12 mouse cellular contexts compared by ENCODE assay signal in the genomic region with DNA sequence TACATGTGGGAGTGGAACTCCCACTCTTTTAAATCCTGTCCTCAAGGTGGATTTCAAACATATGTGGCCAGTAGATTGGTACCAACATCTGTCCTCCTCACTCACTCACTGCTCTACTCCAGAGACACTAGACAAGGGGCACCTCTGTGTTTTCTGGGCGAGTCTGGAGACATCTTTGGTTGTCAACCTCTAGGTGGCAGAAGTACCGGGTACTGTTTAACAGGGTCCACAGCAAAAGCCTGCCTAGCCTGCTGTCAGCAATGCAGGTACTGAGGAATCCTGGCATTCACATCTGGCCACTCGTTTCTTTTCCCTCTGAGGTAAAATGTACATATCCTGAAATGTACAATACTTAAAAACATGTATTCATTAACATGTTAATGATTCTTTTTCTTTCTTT. TPM values are rescaled to one million over a fixed set of nuclear protein-coding genes. Genes with fewer than 3 reads are reported as not detected.
DNase-seq lines count a peak whose midpoint lies in the region; ATAC-seq and TF ChIP-seq lines count a peak whose summit lies in the region.
"Had no signal": no experiment of that assay in that cellular context is flagged by ENCODE, and none has a peak within 500 bp of the region (broad histone marks: within the 10 kb centered on the region; RNA-seq: fewer than 3 reads in every experiment).

No protein-coding gene starts in this region.

- TF ChIP-seq RAD21 in CH12.LX (IDR thresholded peaks at IDR 0.05; ENCODE audit: low read depth, low read length), result peak; percentile 22

- no peak for TF ChIP-seq POLR2A in CH12.LX (IDR thresholded peaks at IDR 0.05; ENCODE audit: low read depth, low read length)
- TF ChIP-seq POLR2A in cortical plate, adult 2 months (IDR thresholded peaks at IDR 0.05; ENCODE audit: extremely low read depth, insufficient read depth, low read length), result no peak

- H3K4me3 ChIP-seq in kidney, postnatal 0 days (replicated peaks; ENCODE audit: low read depth, low read length), result no peak overlapping the region
- H3K4me3 ChIP-seq in kidney, embryonic 15.5 days (replicated peaks), result no peak overlapping the region
- no peak overlapping the region for H3K4me3 ChIP-seq in CH12.LX (replicated peaks in 1 of 3; ENCODE audit: low read depth in 2 of 3, low read length in 2 of 3, poor library complexity in 1 of 3)
- no peak overlapping the region for H3K4me3 ChIP-seq in cortical plate, adult 2 months (ENCODE audit: insufficient read depth, low read length)

- TF ChIP-seq EP300 in CH12.LX (IDR thresholded peaks at IDR 0.05; ENCODE audit: low read length), result no peak

- H3K27ac ChIP-seq in kidney, postnatal 0 days, result no peak overlapping the region
- H3K27ac ChIP-seq in kidney, embryonic 15.5 days, result no peak overlapping the region
- H3K27ac ChIP-seq in CH12.LX (ENCODE audit: insufficient read depth, low read depth), result no peak overlapping the region
- no peak overlapping the region for H3K27ac ChIP-seq in cortical plate, adult 2 months (ENCODE audit: insufficient read depth, low read length)

- H3K27me3 ChIP-seq in kidney, postnatal 0 days (ENCODE audit: insufficient read depth, low read length), result no peaks in the 10 kb centered on the region
- H3K27me3 ChIP-seq in kidney, embryonic 15.5 days, result no peaks in the 10 kb centered on the region
- no peaks in the 10 kb centered on the region for H3K27me3 ChIP-seq in CH12.LX (replicated peaks)

- peaks cover 3% of the 10 kb centered on the region; the same call in 1 of the 2 replicates for H3K36me3 ChIP-seq in kidney, postnatal 0 days (ENCODE audit: insufficient read depth, low read length)
- H3K36me3 ChIP-seq in kidney, embryonic 15.5 days, result peaks cover 3% of the 10 kb centered on the region; the same call in 1 of the 2 replicates
- H3K36me3 ChIP-seq in CH12.LX (replicated peaks in 1 of 2; ENCODE audit: control insufficient read depth in 1 of 2, insufficient read depth in 1 of 2, low read length in 1 of 2), result peaks cover 14 to 63% of the 10 kb centered on the region in 2 experiments

- dilution Hi-C loops in CH12.LX (cut with MboI; ENCODE audit: extremely low pct_ligation_motif_present, extremely low pct_unique_long_range_greater_than_20kb, low sequenced_read_pairs), result no loop called here

- no peaks in the 10 kb centered on the region for H3K9me3 ChIP-seq in kidney, postnatal 0 days (replicated peaks; ENCODE audit: low read length)
- no peaks in the 10 kb centered on the region for H3K9me3 ChIP-seq in kidney, embryonic 15.5 days (replicated peaks)
- no peaks in the 10 kb centered on the region for H3K9me3 ChIP-seq in CH12.LX (replicated peaks; ENCODE audit: low read length)

- DNase-seq in kidney, postnatal 0 days (ENCODE audit: low spot score), result peak; percentile 48
- DNase-seq in 416B (ENCODE audit: low read depth), result peak; percentile 32
- DNase-seq in CH12.LX (ENCODE audit: extremely low read depth), result peak; percentile 39
- no peak for DNase-seq in urinary bladder, adult 18-20 months (ENCODE audit: low spot score in 2 of 2)
- no peak for DNase-seq in spleen, adult 18-20 months
- DNase-seq: cerebellum, adult 2 months; lung, postnatal 14 days; thymus, postnatal 4 days had no signal

- H3K4me2 ChIP-seq in kidney, postnatal 0 days (ENCODE audit: low read length), result no peak overlapping the region
- no peak overlapping the region for H3K4me2 ChIP-seq in kidney, embryonic 15.5 days
- H3K4me2 ChIP-seq in CH12.LX (ENCODE audit: insufficient read depth, low read depth, poor library complexity, severe bottlenecking), result no peak overlapping the region

- ATAC-seq in kidney, postnatal 0 days (replicated peaks; ENCODE audit: low FRiP score, low read depth), result no peak
- no peak for ATAC-seq in kidney, embryonic 15.5 days (replicated peaks; ENCODE audit: low FRiP score)

- WGBS in kidney, postnatal 0 days, result 22% methylated on average over 3 of the region's 3 CpGs
- 27% methylated on average over 3 of the region's 3 CpGs for WGBS in kidney, embryonic 15.5 days

- H3K79me2 ChIP-seq in CH12.LX (replicated peaks; ENCODE audit: control insufficient read depth, extremely low read depth, insufficient read depth, poor library complexity, severe bottlenecking), result no peaks in the 10 kb centered on the region

- peak; percentile 55 for TF ChIP-seq CTCF in kidney, postnatal 0 days (IDR thresholded peaks at IDR 0.05; ENCODE audit: low read depth)
- peak in 1 of 2 experiments; percentile 54; a peak in 2 of 4 replicates for TF ChIP-seq CTCF in CH12.LX (conservative IDR thresholded peaks at IDR 0.05 in 1 of 2, IDR thresholded peaks at IDR 0.05 in 1 of 2; ENCODE audit: low read depth in 2 of 2, low read length in 2 of 2)
- peak; percentile 16; the same call in 1 of the 2 replicates for TF ChIP-seq CTCF in cortical plate, adult 2 months (IDR thresholded peaks at IDR 0.05; ENCODE audit: extremely low read depth, insufficient read depth, low read length)

- H3K9ac ChIP-seq in kidney, postnatal 0 days (ENCODE audit: low read depth, low read length), result no peak overlapping the region
- H3K9ac ChIP-seq in kidney, embryonic 15.5 days, result no peak overlapping the region
- no peak overlapping the region for H3K9ac ChIP-seq in CH12.LX (ENCODE audit: insufficient read depth, low read depth)

- H3K4me1 ChIP-seq in kidney, postnatal 0 days (replicated peaks; ENCODE audit: insufficient read depth, low read length), result peaks cover 17% of the 10 kb centered on the region
- H3K4me1 ChIP-seq in kidney, embryonic 15.5 days, result peaks cover 26% of the 10 kb centered on the region
- no peaks in the 10 kb centered on the region for H3K4me1 ChIP-seq in CH12.LX (ENCODE audit: control insufficient read depth in 1 of 2, insufficient read depth in 2 of 2)
- H3K4me1 ChIP-seq in cortical plate, adult 2 months (ENCODE audit: control insufficient read depth, insufficient read depth, low read length), result no peaks in the 10 kb centered on the region

- in situ Hi-C loops in CH12.LX (cut with MboI; ENCODE audit: low pct_ligation_motif_present, low pct_unique_long_range_greater_than_20kb, low sequenced_read_pairs), result no loop called here

TF ChIP-seq in CH12.LX, 34 proteins besides CTCF, POLR2A, EP300 and RAD21:
- TF ChIP-seq MAX (IDR thresholded peaks at IDR 0.05; ENCODE audit: low read length) (no peak), SMC3 (IDR thresholded peaks at IDR 0.05; ENCODE audit: low read depth, low read length) (peak; percentile 29; the same call in 1 of the 2 replicates), PAX5 (IDR thresholded peaks at IDR 0.05; ENCODE audit: low read length) (no peak)

RNA-seq across cellular contexts. Expression of a gene that starts 28.9 kb away (rescaled TPM):
- 39.3 and 43.1 TPM in 2 replicates for polyA plus RNA-seq in kidney, postnatal 0 days (2015; fragmentation: Nextera tagmentation; extraction: Ambion mirVana)
- polyA plus RNA-seq in kidney, embryonic 15.5 days (2015; fragmentation: Nextera tagmentation; extraction: Ambion mirVana), result 27.7 and 30.6 TPM in 2 replicates
- total RNA-seq in CH12.LX (2012; rRNA removed), result 0.80 and 0.85 TPM in 2 replicates
- 0.19 and 0.26 TPM in 2 replicates for total RNA-seq in CH12.LX (2014; rRNA removed)
- 0.31 and 0.69 TPM in 2 replicates for polyA plus RNA-seq in CH12.LX (2012; ENCODE audit: insufficient read length, low read depth)
- 8.1 and 8.9 TPM in 2 replicates for polyA plus RNA-seq in cortical plate, adult 2 months (2012; rRNA removed)

RNA-seq across cellular contexts. Expression of a gene that starts 56.8 kb away (rescaled TPM):
- polyA plus RNA-seq in kidney, postnatal 0 days (2015; fragmentation: Nextera tagmentation; extraction: Ambion mirVana), result 0.38 and 0.50 TPM in 2 replicates
- polyA plus RNA-seq in kidney, embryonic 15.5 days (2015; fragmentation: Nextera tagmentation; extraction: Ambion mirVana), result 0.40 TPM in 1 of 2 replicates, not detected in the other
- 0.76 TPM in 1 of 2 replicates, not detected in the other for total RNA-seq in CH12.LX (2012; rRNA removed)
- not detected in 2 replicates for total RNA-seq in CH12.LX (2014; rRNA removed)
- 0.53 TPM in 1 of 2 replicates, not detected in the other for polyA plus RNA-seq in CH12.LX (2012; ENCODE audit: insufficient read length, low read depth)
- polyA plus RNA-seq in cortical plate, adult 2 months (2012; rRNA removed), result 9.3 and 10.0 TPM in 2 replicates
- total RNA-seq: adrenal gland, adult 18-20 months; granulocyte monocyte progenitor cell, adult 5-6 weeks had no signal

Comparison
In these comparisons a context has a peak if more than half of its experiments do, and no peak if none do; other contexts are left out.
1. DNase-seq: peak in kidney, postnatal 0 days (single experiment), 416B (single experiment) and CH12.LX (single experiment); none in urinary bladder, adult 18-20 months (0 of 2) and spleen, adult 18-20 months (0 of 2).